Mouse (Mus musculus) lung, adult 2 months (tissue): ENCODE results near the gene Specc1l.

Experiments
- CTCF ChIP-seq: fragments of 200-500 bp; IDR thresholded peaks from 2 replicates; pipeline ENCODE4 v1.5.1; 2011; ENCODE audit warnings: mild to moderate bottlenecking, low read length, control low read depth; ENCODE audit not compliant: insufficient read depth
- POLR2A ChIP-seq: fragments of 200-500 bp; IDR thresholded peaks from 2 replicates; pipeline ENCODE4 v1.6.1; 2011; ENCODE audit warnings: low read depth, mild to moderate bottlenecking, control low read depth, low read length, borderline replicate concordance; ENCODE audit errors: extremely low read depth

GRCm38 (mm10) chr10:75301937-75302336 lies 90.1 kb downstream of the Specc1l start:
- TF ChIP-seq CTCF (no peak), POLR2A (no peak)
